Mouse (Mus musculus): ENCODE results near the gene Kars.
A peak's percentile ranks its signal among the peaks of the same experiment; 100 is the strongest.

DNA sequence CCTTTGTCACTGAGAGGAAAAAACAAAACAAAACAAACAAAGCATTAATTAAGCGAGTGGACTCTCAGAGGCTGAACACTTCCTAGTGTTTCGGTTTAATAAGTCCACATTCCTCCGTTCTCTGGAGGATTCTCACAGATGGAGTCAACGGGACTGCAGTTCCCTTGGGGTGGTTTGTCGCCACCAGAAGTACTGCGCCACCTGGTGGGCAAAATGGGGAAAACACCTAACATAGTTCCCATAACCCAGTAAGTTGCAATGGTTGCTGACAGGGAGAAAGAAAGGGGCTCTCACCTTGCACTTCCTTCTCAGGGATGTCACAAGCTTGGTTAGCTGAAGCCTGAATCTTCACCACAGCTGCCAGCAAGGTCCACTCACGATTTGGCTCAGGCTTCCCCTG is 21.2 kb downstream of the Kars start:
- TF ChIP-seq CTCF (IDR thresholded peaks at IDR 0.05; ENCODE audit: low read depth, low read length) = peak; percentile 91
- TF ChIP-seq POLR2A (IDR thresholded peaks at IDR 0.05; ENCODE audit: insufficient read depth, low read length) = no peak
- TF ChIP-seq EP300 (IDR thresholded peaks at IDR 0.05; ENCODE audit: insufficient read depth, low read depth, low read length) = no peak

Data from ES-Bruce4 (cell line).